Mouse (Mus musculus) neural tube, embryonic 14.5 days (tissue): ENCODE data around the gene Gm37240. TPM values are rescaled to one million over a fixed set of nuclear protein-coding genes. Genes with fewer than 3 reads are reported as not detected.

Experiments used
- ATAC-seq: fragments of 200-750 bp; cut with Nextera tagmentation; 2 replicates; pipeline ENCODE4 v1.8.0; 2017; ENCODE audit warnings: low read depth, mild to moderate bottlenecking, moderate TSS enrichment, moderate library complexity
- H3K27ac ChIP-seq: fragments of 300-500 bp; sonication (generic); 2 replicates; pipeline ENCODE4 v1.5.1; 2014; ENCODE audit warnings: low read depth, mild to moderate bottlenecking, control low read depth, low read length, moderate library complexity, mixed read lengths
- H3K27me3 ChIP-seq: fragments of 300-500 bp; sonication (generic); 2 replicates; pipeline ENCODE4 v1.6.1; 2014; ENCODE audit warnings: low read length; ENCODE audit not compliant: control insufficient read depth, insufficient read depth
- H3K36me3 ChIP-seq: fragments of 300-500 bp; sonication (generic); 2 replicates; pipeline ENCODE4 v1.6.1; 2014; ENCODE audit warnings: low read length, mixed read lengths; ENCODE audit not compliant: control insufficient read depth, insufficient read depth
- H3K4me1 ChIP-seq: fragments of 300-500 bp; sonication (generic); 2 replicates; pipeline ENCODE4 v1.6.1; 2014; ENCODE audit warnings: low read length; ENCODE audit not compliant: control insufficient read depth, insufficient read depth
- H3K4me2 ChIP-seq: fragments of 300-500 bp; sonication (generic); 2 replicates; pipeline ENCODE4 v1.6.1; 2014; ENCODE audit warnings: mild to moderate bottlenecking, low read depth, low read length, control low read depth
- H3K4me3 ChIP-seq: fragments of 300-500 bp; sonication (generic); 2 replicates; pipeline ENCODE4 v1.5.1; 2014; ENCODE audit warnings: low read depth, low read length, control low read depth, mixed read lengths
- H3K9ac ChIP-seq: fragments of 300-500 bp; sonication (generic); replicated peaks from 2 replicates; pipeline ENCODE4 v1.6.1; 2014; ENCODE audit warnings: low read depth, mild to moderate bottlenecking, control low read depth, low read length, mixed read lengths
- H3K9me3 ChIP-seq: fragments of 300-500 bp; sonication (generic); 2 replicates; pipeline ENCODE4 v1.6.1; 2016; ENCODE audit warnings: low read length; ENCODE audit not compliant: control insufficient read depth
- WGBS: fragments of 180-500 bp; shearing (Covaris S2); extraction: QIAGEN DNeasy Blood & Tissue Kit; methylation state at CpG from one replicate; pipeline ENCODE4 v1.1.7; 2014; 5-methylcytosine and 5-hydroxymethylcytosine counted together
- polyA plus RNA-seq: library from polyadenylated mRNA; unstranded; fragments of >200 nt; fragmentation: Nextera tagmentation; extraction: Ambion mirVana; gene quantifications from 2 replicates; pipeline ENCODE4 v1.2.1, GENCODE M21; 2014

Gene Gm37240
- polyA plus RNA-seq, 1 experiment from 2014 or later: not detected

GRCm38 (mm10) chr3:84686294-84686672, 1201.0 kb downstream of the Gm37240 start:
- Histone ChIP-seq H3K4me1 (no peaks in the 10 kb centered on the region), H3K27ac (no peak overlapping the region), H3K4me2 (no peak overlapping the region), H3K27me3 (no peaks in the 10 kb centered on the region), H3K4me3 (no peak overlapping the region), H3K36me3 (no peaks in the 10 kb centered on the region), H3K9me3 (no peaks in the 10 kb centered on the region), H3K9ac (no peak overlapping the region)
- ATAC-seq: no peak
- 88% methylated on average over 2 of the region's 2 CpGs for WGBS

- ATAC-seq: no peak
- no peaks in the 10 kb centered on the region for H3K4me1 ChIP-seq
- H3K27me3 ChIP-seq: no peaks in the 10 kb centered on the region
- WGBS: 79% methylated on average over 8 of the region's 8 CpGs
- H3K9ac ChIP-seq: no peak overlapping the region
- H3K27ac ChIP-seq: no peak overlapping the region
- H3K9me3 ChIP-seq: no peaks in the 10 kb centered on the region
- no peak overlapping the region for H3K4me2 ChIP-seq
- no peak overlapping the region for H3K4me3 ChIP-seq
- no peaks in the 10 kb centered on the region for H3K36me3 ChIP-seq
These were observed 1201.5 kb downstream of the Gm37240 start for GRCm38 (mm10) chr3:84685662-84686293.

GRCm38 (mm10) chr3:84683788-84684187, 1203.5 kb downstream of the Gm37240 start:
- Histone ChIP-seq H3K9me3 (no peaks in the 10 kb centered on the region), H3K4me2 (no peak overlapping the region), H3K36me3 (no peaks in the 10 kb centered on the region), H3K9ac (no peak overlapping the region), H3K27ac (no peak overlapping the region), H3K27me3 (no peaks in the 10 kb centered on the region), H3K4me1 (no peaks in the 10 kb centered on the region), H3K4me3 (no peak overlapping the region)
- ATAC-seq: no peak
- 96% methylated on average over 6 of the region's 6 CpGs for WGBS

DNA sequence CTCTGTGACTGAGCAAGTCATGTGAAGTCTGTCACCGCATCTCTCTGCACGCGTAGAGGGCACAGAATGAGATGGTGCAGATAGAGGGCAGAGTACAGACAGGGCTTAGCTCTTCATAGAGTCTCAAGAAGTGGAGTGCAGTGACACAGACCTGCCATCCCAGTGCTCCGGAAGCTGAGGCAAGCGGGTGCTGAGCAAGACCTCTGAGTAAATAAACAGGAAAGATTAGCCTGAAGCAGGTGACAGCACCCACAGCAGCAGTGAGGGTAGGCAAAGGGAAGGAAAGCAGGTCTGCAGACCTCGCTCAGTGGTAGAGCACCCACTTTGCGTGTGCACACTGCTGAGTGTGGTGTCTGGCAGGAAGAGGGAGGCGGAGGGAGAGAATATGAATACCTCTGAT, 1205.6 kb downstream of the Gm37240 start:
- H3K27me3 ChIP-seq: no peaks in the 10 kb centered on the region
- no peak overlapping the region for H3K4me2 ChIP-seq
- H3K9ac ChIP-seq: no peak overlapping the region
- no peak overlapping the region for H3K27ac ChIP-seq
- no peaks in the 10 kb centered on the region for H3K4me1 ChIP-seq
- no peak overlapping the region for H3K4me3 ChIP-seq
- no peaks in the 10 kb centered on the region for H3K9me3 ChIP-seq
- H3K36me3 ChIP-seq: no peaks in the 10 kb centered on the region
- no peak for ATAC-seq
- 93% methylated on average over 8 of the region's 8 CpGs for WGBS

GRCm38 (mm10) chr3:84680062-84680461, 1207.3 kb downstream of the Gm37240 start:
- no peak for ATAC-seq
- H3K9ac ChIP-seq: no peak overlapping the region
- no peaks in the 10 kb centered on the region for H3K4me1 ChIP-seq
- no peaks in the 10 kb centered on the region for H3K9me3 ChIP-seq
- WGBS: 92% methylated on average over 7 of the region's 7 CpGs
- H3K27ac ChIP-seq: no peak overlapping the region
- no peak overlapping the region for H3K4me3 ChIP-seq
- H3K36me3 ChIP-seq: no peaks in the 10 kb centered on the region
- H3K27me3 ChIP-seq: no peaks in the 10 kb centered on the region
- no peak overlapping the region for H3K4me2 ChIP-seq

- no peak for ATAC-seq
- no peak overlapping the region for H3K4me3 ChIP-seq
- no peaks in the 10 kb centered on the region for H3K36me3 ChIP-seq
- H3K9ac ChIP-seq: no peak overlapping the region
- no peaks in the 10 kb centered on the region for H3K4me1 ChIP-seq
- no peak overlapping the region for H3K27ac ChIP-seq
- 96% methylated on average over 8 of the region's 8 CpGs for WGBS
- no peak overlapping the region for H3K4me2 ChIP-seq
- H3K27me3 ChIP-seq: no peaks in the 10 kb centered on the region
- no peaks in the 10 kb centered on the region for H3K9me3 ChIP-seq
These were observed 1207.8 kb downstream of the Gm37240 start for GRCm38 (mm10) chr3:84679542-84679941.

DNA sequence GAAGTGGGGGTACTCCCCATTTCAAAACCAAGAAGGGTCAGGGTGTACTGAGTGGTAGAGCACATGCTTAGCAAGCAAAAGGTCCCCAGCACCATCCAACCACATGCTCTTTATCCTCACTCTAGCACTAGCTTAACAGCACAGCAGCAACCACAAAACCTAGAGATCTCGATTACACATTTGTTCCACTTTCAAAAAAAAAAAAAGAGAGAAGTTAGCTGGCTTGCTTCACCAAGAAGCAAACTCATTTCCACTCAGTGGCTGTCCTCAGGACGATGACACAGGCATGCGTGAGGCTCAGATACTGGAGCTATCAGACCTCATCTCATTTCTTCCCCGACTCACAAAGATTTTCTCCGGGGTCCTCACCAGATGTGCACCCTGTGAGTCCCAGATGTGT, 1208.4 kb downstream of the Gm37240 start:
- no peaks in the 10 kb centered on the region for H3K27me3 ChIP-seq
- H3K9me3 ChIP-seq: no peaks in the 10 kb centered on the region
- H3K9ac ChIP-seq: no peak overlapping the region
- 85% methylated on average over 5 of the region's 5 CpGs for WGBS
- H3K4me1 ChIP-seq: no peaks in the 10 kb centered on the region
- ATAC-seq: no peak
- no peak overlapping the region for H3K4me3 ChIP-seq
- H3K36me3 ChIP-seq: no peaks in the 10 kb centered on the region
- no peak overlapping the region for H3K27ac ChIP-seq
- no peak overlapping the region for H3K4me2 ChIP-seq

DNA sequence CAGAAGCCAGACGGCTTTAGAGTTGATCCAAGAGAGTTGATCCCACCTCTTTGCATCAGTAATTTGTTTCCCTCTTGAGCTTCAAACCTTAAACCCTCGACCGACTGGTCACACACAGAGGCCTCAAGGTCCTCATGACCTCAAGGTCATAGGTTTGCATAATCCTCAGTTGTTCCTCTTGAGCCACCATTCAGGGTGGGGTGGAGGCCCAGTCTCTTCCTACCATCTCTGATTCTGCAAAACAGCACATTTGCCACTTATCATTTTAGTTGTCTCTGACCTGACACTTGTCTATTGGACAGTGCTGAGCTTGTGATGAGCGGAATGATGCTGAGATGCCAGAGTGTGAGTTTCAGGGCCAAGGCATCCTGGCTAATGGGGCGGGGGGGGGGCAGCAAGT, 1211.6 kb downstream of the Gm37240 start:
- no peak overlapping the region for H3K4me2 ChIP-seq
- no peaks in the 10 kb centered on the region for H3K9me3 ChIP-seq
- no peaks in the 10 kb centered on the region for H3K27me3 ChIP-seq
- H3K36me3 ChIP-seq: no peaks in the 10 kb centered on the region
- no peaks in the 10 kb centered on the region for H3K4me1 ChIP-seq
- H3K27ac ChIP-seq: no peak overlapping the region
- no peak overlapping the region for H3K9ac ChIP-seq
- H3K4me3 ChIP-seq: no peak overlapping the region
- no peak for ATAC-seq
- 84% methylated on average over 5 of the region's 5 CpGs for WGBS

GRCm38 (mm10) chr3:84673552-84673951, 1213.8 kb downstream of the Gm37240 start:
- 97% methylated on average over 6 of the region's 6 CpGs for WGBS

More at GRCm38 (mm10) chr3:84673552-84673951, 1213.8 kb downstream of the Gm37240 start:
- H3K9ac ChIP-seq: no peak overlapping the region
- no peak overlapping the region for H3K4me3 ChIP-seq
- no peaks in the 10 kb centered on the region for H3K36me3 ChIP-seq
- H3K27ac ChIP-seq: no peak overlapping the region
- ATAC-seq: no peak
- H3K27me3 ChIP-seq: no peaks in the 10 kb centered on the region
- no peak overlapping the region for H3K4me2 ChIP-seq
- no peaks in the 10 kb centered on the region for H3K9me3 ChIP-seq
- no peaks in the 10 kb centered on the region for H3K4me1 ChIP-seq
